Mouse (Mus musculus): ENCODE measurements around the gene Ccdc117. TPM values are rescaled to one million over a fixed set of nuclear protein-coding genes. Genes with fewer than 3 reads are reported as not detected.
"Not testable (repeated sequence)": the region's sequence is repeated elsewhere in the genome, so short reads cannot be mapped to it uniquely, and the experiment has no call there.

The Ccdc117 gene
- total RNA-seq (2017) = 38.4 and 41.7 TPM in 2 replicates

DNA sequence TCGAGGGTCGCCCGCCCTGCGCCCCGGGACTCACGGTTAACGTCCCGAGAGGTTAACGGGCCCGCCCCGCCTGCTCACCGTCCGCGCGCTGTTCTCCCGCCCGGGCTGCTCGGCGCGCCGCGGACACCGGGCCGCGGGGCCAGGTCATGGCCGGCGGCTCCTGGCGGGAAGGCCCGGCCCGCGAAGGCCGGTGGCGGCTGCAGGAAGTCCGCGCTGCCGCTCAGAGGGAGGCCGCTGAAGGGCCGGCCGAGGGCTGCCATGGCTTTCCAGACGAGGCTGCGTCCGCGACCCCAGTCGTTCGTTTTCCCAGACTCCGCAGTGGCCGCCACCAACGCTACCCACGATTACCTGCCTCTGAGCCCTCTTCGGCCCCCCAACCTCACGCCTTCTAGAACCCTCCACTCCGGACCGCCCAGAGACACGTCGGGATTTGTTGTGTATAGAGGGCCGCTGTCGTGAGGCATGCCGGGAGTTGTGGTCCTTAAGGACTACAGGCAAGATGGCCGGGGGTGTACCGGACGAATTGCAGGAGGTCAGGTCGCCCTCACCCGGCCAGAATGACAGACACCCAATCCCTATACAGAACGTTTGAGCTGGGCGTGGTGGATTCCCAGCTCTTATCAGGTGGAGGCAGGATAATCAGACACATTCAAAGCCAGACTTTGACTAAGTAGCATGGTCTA is at the start of gene Ccdc117:
Ccdc117 (minus strand) TSS at position 389 of the 683 bp plus-strand sequence.
- ATAC-seq (replicated peaks; ENCODE audit: low read depth, poor library complexity, severe bottlenecking) = peak; percentile 99

DNA sequence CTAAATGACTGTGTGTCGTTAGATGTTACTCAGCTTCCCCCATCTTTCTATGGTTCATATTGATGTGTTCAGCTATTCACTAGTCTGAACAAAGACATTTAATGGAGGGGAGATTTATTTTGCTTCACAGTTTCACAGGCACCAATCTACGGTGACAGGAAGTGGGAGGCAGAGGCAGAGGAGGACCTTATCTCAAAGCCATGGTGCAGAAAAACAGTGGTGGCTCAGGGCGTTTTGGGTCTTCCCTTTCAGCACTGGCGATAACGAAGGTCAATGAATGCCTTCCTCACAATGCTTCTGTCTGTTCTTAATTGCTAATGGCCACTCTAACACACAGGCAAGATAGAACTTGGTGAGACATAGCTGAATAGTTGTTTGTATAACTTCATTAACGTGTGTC is 33.1 kb upstream of the Ccdc117 start:
- ATAC-seq (replicated peaks; ENCODE audit: low read depth, poor library complexity, severe bottlenecking) = 0 out of 2 replicates have a peak, but pooled peaks have one; percentile 45

GRCm38 (mm10) chr11:5573821-5574220 is 31.8 kb upstream of the Ccdc117 start:
- ATAC-seq (replicated peaks; ENCODE audit: low read depth, poor library complexity, severe bottlenecking) = no peak

DNA sequence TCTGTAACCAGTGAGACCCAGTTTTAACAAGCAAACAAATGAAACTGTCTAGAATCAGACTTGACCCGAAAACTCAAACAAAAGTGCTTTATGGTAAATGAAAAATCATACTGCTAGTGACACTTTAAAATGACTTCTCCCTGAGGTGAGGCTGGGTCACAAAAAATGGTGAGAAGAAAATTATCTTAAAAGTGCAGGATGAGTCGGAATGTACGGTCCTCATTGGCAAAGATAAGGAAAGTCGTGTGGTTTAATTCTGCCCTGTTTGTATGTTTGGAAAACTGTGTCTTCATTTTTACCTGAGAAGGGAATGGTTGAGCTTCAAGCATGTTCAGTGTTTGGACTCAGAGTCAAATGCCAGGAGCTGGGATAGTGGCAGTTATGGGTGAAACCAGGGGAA is 29.9 kb upstream of the Ccdc117 start:
- ATAC-seq (replicated peaks; ENCODE audit: low read depth, poor library complexity, severe bottlenecking) = no peak

DNA sequence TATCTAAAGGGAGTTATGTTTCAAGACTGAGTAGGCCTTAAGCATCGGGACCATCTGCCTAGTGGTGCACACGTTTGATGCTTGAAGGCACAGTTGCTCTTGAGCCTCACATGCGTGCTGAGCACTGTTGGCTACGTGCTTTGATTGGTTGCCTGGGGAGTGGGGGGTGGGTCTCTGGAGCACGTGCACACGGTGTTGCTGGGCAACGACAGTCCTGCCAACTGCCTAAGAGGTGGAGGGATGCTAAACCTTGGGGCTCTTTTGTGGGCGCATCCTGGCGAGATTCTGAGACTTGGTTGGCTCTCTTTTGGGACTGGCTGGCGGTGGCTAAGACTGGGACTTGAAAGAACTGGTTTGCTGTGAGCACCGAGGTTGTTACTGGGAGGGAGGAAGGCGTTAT is 27.5 kb upstream of the Ccdc117 start, which contains the start of gene Ankrd36:
Ankrd36 (plus strand) TSS at position 211 of the 400 bp plus-strand sequence.
- no peak for ATAC-seq (replicated peaks; ENCODE audit: low read depth, poor library complexity, severe bottlenecking)

DNA sequence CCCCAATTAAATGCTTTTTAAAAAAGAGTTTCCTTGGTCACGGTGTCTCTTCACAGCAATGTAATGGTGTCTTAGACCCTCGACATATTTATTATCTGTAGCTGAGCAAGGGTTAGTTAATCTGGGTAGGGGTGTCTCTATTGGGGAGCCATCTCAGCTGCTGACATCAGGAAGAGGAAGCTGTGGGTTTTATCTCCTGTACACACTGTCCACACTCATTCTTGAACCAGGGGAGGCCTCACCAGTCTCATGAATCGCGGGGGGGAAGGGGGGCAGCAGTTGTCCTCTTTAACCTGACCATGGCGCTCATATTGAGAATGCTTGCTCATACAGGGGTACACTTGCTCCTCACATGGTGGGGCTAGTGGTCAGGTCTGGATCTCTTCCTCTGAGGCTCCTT is 26.1 kb upstream of the Ccdc117 start:
- peak; percentile 73 for ATAC-seq (replicated peaks; ENCODE audit: low read depth, poor library complexity, severe bottlenecking)

DNA sequence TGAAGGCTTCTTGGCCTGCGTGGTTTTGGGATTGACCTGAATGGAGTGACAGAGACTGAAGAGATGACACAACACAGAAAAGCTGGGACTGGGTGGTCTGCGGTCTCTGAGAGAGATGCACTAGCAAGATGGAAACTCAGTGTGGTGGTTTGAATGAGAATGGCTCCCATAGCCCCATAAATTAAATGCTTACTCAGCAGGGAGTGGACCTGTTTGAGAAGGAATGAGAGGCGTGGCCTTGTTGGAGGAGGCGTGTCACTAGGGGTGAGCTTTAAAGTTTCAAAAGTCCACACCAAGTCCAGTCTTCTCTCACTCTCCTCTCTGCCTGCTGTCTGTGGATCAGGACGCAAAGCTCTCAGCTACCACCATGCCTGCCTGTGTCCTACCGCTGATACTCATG is 25.7 kb upstream of the Ccdc117 start:
- peak; percentile 20; the same call in 1 of the 2 replicates for ATAC-seq (replicated peaks; ENCODE audit: low read depth, poor library complexity, severe bottlenecking)

- ATAC-seq (replicated peaks; ENCODE audit: low read depth, poor library complexity, severe bottlenecking) = 0 out of 2 replicates have a peak, but pooled peaks have one; percentile 33
Measured at GRCm38 (mm10) chr11:5566506-5566905, 24.5 kb upstream of the Ccdc117 start.

GRCm38 (mm10) chr11:5565596-5565995 is 23.6 kb upstream of the Ccdc117 start:
- ATAC-seq (replicated peaks; ENCODE audit: low read depth, poor library complexity, severe bottlenecking) = no peak

DNA sequence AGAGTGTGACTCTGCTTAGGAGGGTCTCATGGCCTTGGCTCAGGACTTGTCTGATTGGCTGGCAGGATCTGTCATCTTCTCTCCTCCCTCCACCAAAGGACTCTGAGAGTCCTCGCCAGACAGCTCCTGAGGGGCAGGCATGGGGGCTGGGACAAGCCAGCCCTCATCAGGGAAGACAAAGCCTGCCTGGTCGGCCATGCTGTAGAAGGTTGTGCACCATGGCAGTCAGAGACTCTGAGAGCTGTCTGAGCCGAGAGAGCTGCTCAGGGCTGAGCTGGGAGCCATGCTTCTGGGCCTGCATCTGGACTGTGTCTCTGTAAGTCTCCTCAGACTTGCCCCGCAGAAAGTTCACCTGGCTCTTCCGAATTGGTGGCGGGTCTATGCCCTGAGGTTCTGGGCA is 21.9 kb upstream of the Ccdc117 start:
- ATAC-seq (replicated peaks; ENCODE audit: low read depth, poor library complexity, severe bottlenecking) = no peak

- peak; percentile 61 for ATAC-seq (replicated peaks; ENCODE audit: low read depth, poor library complexity, severe bottlenecking)
Measured at GRCm38 (mm10) chr11:5562625-5563268, 20.8 kb upstream of the Ccdc117 start.

DNA sequence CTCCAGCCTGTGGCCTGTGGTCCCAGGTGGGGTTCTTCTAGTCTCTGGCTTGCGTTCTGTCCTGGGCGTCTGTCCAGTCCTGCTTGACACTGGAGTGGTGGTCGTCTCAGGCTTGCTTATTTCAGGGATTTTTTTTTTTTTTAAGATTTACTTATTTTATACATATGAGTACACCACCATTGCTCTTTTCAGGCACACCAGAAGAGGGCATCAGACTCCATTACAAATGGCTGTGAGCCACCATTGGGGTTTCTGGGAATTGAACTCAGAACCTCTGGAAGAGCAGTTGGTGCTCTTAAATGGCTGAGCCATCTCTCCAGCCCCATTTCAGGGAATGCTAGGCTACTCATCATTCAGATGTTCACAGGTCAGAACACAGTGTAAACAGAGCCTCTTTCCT is 18.3 kb upstream of the Ccdc117 start:
- no peak for ATAC-seq (replicated peaks; ENCODE audit: low read depth, poor library complexity, severe bottlenecking)

DNA sequence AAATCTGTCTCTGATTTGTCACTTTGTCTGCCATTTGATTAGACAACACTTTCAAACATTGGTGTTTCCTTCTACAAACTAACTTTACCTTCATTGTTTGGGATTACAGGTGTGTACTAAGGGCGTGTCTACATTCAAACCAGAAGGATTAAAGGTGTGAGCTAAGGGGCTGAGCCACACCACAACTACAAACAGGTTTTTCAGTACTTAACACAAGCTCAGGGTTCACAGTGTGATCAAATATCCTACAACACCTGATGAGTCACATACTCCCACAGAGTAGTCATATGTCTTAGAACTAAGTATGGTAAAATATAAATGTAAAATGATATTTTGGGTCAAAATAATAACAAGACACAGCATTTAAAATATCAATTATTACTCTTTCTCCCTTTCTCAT is 9.9 kb upstream of the Ccdc117 start:
- no peak for ATAC-seq (replicated peaks; ENCODE audit: low read depth, poor library complexity, severe bottlenecking)

DNA sequence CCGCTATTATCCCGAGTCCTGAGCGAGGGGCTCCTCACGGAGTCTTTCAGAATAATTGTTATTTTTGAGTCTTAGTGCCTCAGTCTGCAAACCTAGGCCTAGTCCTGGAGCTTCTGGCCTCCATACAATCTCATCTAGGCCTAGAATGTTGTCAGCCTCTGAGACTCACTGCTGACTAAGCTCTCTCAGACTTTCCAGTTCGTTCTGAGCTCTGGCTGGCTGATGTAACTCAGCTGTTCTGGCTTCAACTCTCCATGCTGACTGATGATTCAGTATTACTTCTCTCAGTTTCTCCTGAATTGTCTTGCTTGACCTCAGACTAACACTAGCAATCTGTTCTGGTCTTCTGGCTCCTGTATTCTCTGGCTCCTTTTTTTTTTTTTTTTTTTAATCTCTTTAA is 9.4 kb upstream of the Ccdc117 start:
- ATAC-seq (replicated peaks; ENCODE audit: low read depth, poor library complexity, severe bottlenecking) = no peak

DNA sequence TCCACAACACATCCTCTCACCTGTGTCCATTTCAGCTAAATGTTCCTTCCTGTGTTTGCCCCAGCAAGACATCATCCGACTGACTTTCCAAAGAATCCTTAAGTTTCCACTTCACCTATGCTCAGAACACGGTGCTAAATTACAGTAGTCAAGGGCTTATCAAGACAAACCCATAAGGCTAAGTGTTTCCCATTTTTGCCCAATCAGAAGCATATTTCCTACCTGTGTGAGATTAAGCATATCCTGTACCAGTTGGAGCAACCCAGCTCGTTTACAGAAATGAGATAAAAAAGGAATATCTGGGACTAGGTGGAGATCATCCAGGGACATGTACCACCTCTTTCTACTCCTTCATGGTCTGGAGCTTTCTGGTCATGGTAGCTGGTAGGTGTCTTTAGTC is 4.7 kb upstream of the Ccdc117 start:
- no peak for ATAC-seq (replicated peaks; ENCODE audit: low read depth, poor library complexity, severe bottlenecking)

DNA sequence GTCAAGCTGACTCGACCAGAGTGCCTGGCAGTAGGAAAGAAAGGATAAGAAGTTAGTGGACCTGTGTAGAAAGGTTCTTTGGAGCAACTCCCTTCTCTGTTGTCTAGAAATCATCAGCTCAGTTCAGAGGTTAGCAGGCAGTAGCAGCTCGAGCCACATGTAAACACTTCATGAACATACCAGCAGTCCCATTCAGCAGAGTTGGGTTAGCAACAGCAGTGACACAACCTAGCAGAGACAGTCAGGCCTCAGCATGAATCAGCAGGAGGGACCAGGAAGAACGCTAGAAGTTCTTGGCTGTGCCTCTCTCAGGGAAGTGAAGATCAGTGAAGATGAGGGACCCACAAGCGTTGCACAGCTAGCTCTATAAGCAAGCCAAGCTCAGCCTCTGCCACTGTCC is 3.5 kb upstream of the Ccdc117 start:
- ATAC-seq (replicated peaks; ENCODE audit: low read depth, poor library complexity, severe bottlenecking) = no peak

DNA sequence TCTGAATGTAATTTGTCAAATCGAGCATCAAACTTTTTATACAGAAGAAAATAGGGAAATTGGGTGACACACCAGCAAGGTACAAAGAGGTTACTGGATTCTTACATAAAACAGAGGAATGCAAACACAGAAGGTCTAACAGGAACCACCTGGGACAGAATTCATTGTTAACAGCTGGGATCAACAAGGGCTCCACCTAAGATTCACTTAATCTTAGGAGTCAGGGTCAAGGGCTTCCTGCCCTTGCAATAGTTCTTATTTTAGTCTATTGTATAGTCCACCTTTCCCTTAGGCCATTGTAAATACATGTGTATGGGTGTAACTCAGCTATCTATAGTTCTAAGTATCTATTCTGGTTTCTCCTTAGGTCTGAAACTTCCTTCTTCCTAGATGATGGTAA is 2.7 kb upstream of the Ccdc117 start:
- not testable (repeated sequence) for ATAC-seq (replicated peaks; ENCODE audit: low read depth, poor library complexity, severe bottlenecking)

- ATAC-seq (replicated peaks; ENCODE audit: low read depth, poor library complexity, severe bottlenecking) = no peak
Measured at GRCm38 (mm10) chr11:5543281-5543680, 1.3 kb upstream of the Ccdc117 start.

GRCm38 (mm10) chr11:5542482-5543185 is 647 bp upstream of the Ccdc117 start:
- no peak for ATAC-seq (replicated peaks; ENCODE audit: low read depth, poor library complexity, severe bottlenecking)

- peak; percentile 10; the same call in 1 of the 2 replicates for ATAC-seq (replicated peaks; ENCODE audit: low read depth, poor library complexity, severe bottlenecking)
Measured at GRCm38 (mm10) chr11:5541230-5541798, 673 bp downstream of the Ccdc117 start.

GRCm38 (mm10) chr11:5540331-5540730 is 1.7 kb downstream of the Ccdc117 start:
- ATAC-seq (replicated peaks; ENCODE audit: low read depth, poor library complexity, severe bottlenecking) = no peak

Data from common myeloid progenitor, adult 5-6 weeks (primary cell).